Mouse (Mus musculus): Measurements from ENCODE around the gene Stpg3.

DNA sequence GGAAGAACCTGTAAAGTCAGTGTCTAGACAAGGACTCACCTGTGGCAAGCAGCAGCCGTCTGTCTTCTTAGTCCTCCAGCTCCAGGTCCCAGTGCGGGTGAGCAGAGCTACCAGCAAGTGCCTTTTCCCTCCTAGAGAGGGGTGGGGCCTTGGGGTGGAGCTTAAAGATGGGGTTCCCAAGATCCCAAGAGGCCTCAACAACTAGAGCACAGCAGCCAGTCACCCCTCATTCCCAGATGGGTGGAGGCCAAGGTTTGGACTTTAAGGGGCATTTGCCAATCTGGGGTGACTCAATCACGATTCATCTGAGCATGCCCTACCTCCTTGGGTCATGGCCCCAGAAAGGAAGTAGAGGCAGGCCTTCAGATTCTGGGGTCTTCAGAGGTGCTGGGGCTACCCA, 25.3 kb upstream of the Stpg3 start:
- no peak for TF ChIP-seq BHLHE40 (IDR thresholded peaks at IDR 0.05; ENCODE audit: borderline replicate concordance, low read depth, low read length)
- no peak for TF ChIP-seq POLR2A (IDR thresholded peaks at IDR 0.05; ENCODE audit: control insufficient read depth in 1 of 2, insufficient read depth in 1 of 2, low read depth in 1 of 2, low read length in 2 of 2, poor library complexity in 1 of 2)
- TF ChIP-seq CTCF (IDR thresholded peaks at IDR 0.05 in 2 of 3, conservative IDR thresholded peaks at IDR 0.05 in 1 of 3; ENCODE audit: control insufficient read depth in 1 of 3, insufficient read depth in 1 of 3, low read depth in 2 of 3, low read length in 3 of 3, poor library complexity in 1 of 3, severe bottlenecking in 1 of 3), result no peak
